Mouse (Mus musculus) gastrocnemius, adult 18-20 months (tissue): ENCODE data around the gene Xrcc3. TPM values are rescaled to one million over a fixed set of nuclear protein-coding genes. Genes with fewer than 3 reads are reported as not detected.

Source experiments
- DNase-seq: peaks from one replicate; pipeline ENCODE4 v3.0.0; 2021; ENCODE audit warnings: low spot score
- total RNA-seq, 2 experiments: library from RNA; stranded (reverse); gene quantifications; 2 replicates each; pipeline ENCODE4 v1.2.3; 2021

Xrcc3 gene
- total RNA-seq, 2 experiments from 2014 or later: 0.31 to 0.32 TPM

GRCm38 (mm10) chr12:111816528-111816927, 2.9 kb upstream of the Xrcc3 start:
- no peak for DNase-seq

GRCm38 (mm10) chr12:111814769-111815762, 1.4 kb upstream of the Xrcc3 start:
- DNase-seq: no peak

- no peak for DNase-seq
These were observed 435 bp downstream of the Xrcc3 start for GRCm38 (mm10) chr12:111813111-111813765.

GRCm38 (mm10) chr12:111812611-111813010, 1.1 kb downstream of the Xrcc3 start:
- DNase-seq: no peak

GRCm38 (mm10) chr12:111812075-111812474, 1.6 kb downstream of the Xrcc3 start:
- no peak for DNase-seq

- peak; percentile 82 for DNase-seq
These were observed 3.9 kb downstream of the Xrcc3 start for GRCm38 (mm10) chr12:111809762-111810161.

GRCm38 (mm10) chr12:111808775-111809174, 4.9 kb downstream of the Xrcc3 start:
- DNase-seq: no peak

GRCm38 (mm10) chr12:111803538-111803937, 10.1 kb downstream of the Xrcc3 start:
- no peak for DNase-seq

- DNase-seq: no peak
These were observed 13.1 kb downstream of the Xrcc3 start for GRCm38 (mm10) chr12:111800459-111801183.

GRCm38 (mm10) chr12:111798493-111798892, 15.2 kb downstream of the Xrcc3 start:
- no peak for DNase-seq

GRCm38 (mm10) chr12:111797251-111797650, 16.4 kb downstream of the Xrcc3 start:
- DNase-seq: no peak

- DNase-seq: no peak
These were observed 18.3 kb downstream of the Xrcc3 start for GRCm38 (mm10) chr12:111795180-111795895.

- no peak for DNase-seq
These were observed 19.0 kb downstream of the Xrcc3 start for GRCm38 (mm10) chr12:111794526-111795179.

GRCm38 (mm10) chr12:111794102-111794501, 19.6 kb downstream of the Xrcc3 start:
- peak; percentile 80 for DNase-seq

- DNase-seq: no peak
These were observed 22.1 kb downstream of the Xrcc3 start for GRCm38 (mm10) chr12:111791474-111792104.

GRCm38 (mm10) chr12:111790631-111791030, 23.0 kb downstream of the Xrcc3 start:
- no peak for DNase-seq

- DNase-seq: no peak
These were observed 23.6 kb downstream of the Xrcc3 start for GRCm38 (mm10) chr12:111790090-111790489.

GRCm38 (mm10) chr12:111787015-111787414, 26.7 kb downstream of the Xrcc3 start:
- no peak for DNase-seq

- no peak for DNase-seq
These were observed 28.5 kb downstream of the Xrcc3 start for GRCm38 (mm10) chr12:111785174-111785573.

- DNase-seq: no peak
These were observed 34.1 kb downstream of the Xrcc3 start for GRCm38 (mm10) chr12:111779544-111779943.
